Mouse (Mus musculus) ES-E14 (cell line): ENCODE measurements around the gene Slc4a4.

Source experiments
- CHD2 ChIP-seq: IDR thresholded peaks from 2 replicates; pipeline ENCODE4 v1.6.1; 2014; ENCODE audit warnings: mild to moderate bottlenecking, low read depth, low read length, inconsistent platforms
- MAFK ChIP-seq: IDR thresholded peaks from 2 replicates; pipeline ENCODE4 v1.6.1; 2014; ENCODE audit warnings: mild to moderate bottlenecking, low read depth, low read length, inconsistent platforms; ENCODE audit not compliant: insufficient read depth
- ZC3H11A ChIP-seq: IDR thresholded peaks from 2 replicates; pipeline ENCODE4 v1.6.1; 2012; ENCODE audit warnings: low read depth, mild to moderate bottlenecking, inconsistent platforms, low read length, borderline replicate concordance
- ZNF384 ChIP-seq: IDR thresholded peaks from 2 replicates; pipeline ENCODE4 v1.6.1; 2012; ENCODE audit warnings: low read depth, low read length, inconsistent platforms

- TF ChIP-seq ZC3H11A (no peak), MAFK (no peak), CHD2 (no peak), ZNF384 (no peak)
Measured at GRCm38 (mm10) chr5:88950337-88950736, 63.7 kb downstream of the Slc4a4 start.
